Comparison of ENCODE assay signal across 30 mouse cellular contexts in the genomic region with DNA sequence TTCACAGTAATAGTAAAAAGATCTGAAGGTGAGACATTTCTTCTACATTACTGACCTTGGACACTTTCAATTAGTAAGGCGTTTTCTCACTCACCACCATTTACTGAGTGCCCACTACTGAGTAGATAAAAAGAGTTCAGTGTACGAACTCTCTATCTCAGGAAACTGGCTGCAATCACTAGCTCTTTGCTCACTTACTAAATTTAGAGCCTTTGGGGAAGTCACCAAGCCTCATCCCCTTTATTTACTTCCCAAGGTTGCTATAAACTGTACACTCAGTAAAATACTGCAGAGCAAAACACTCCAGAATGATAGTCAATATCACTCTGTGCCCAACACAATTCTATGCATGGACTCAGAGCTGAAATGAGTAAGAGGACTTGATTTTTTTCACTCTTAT. TPM values are rescaled to one million over a fixed set of nuclear protein-coding genes. Genes with fewer than 3 reads are reported as not detected.
DNase-seq lines count a peak whose midpoint lies in the region; ATAC-seq and TF ChIP-seq lines count a peak whose summit lies in the region.
"Had no signal": no experiment of that assay in that cellular context is flagged by ENCODE, and none has a peak within 500 bp of the region (broad histone marks: within the 10 kb centered on the region; RNA-seq: fewer than 3 reads in every experiment).

No protein-coding gene starts in this region.

- H3K4me1 ChIP-seq in heart, embryonic 13.5 days: peaks cover 15% of the 10 kb centered on the region
- no peaks in the 10 kb centered on the region for H3K4me1 ChIP-seq in heart, embryonic 12.5 days (replicated peaks)
- H3K4me1 ChIP-seq in heart, postnatal 0 days (ENCODE audit: control insufficient read depth, insufficient read depth): peaks cover 4% of the 10 kb centered on the region; the same call in 1 of the 2 replicates
- H3K4me1 ChIP-seq: embryonic facial prominence, embryonic 12.5 days; embryonic facial prominence, embryonic 15.5 days; heart, embryonic 10.5 days; hindbrain, embryonic 10.5 days; hindbrain, embryonic 13.5 days; intestine, embryonic 15.5 days had no signal

- WGBS in heart, embryonic 13.5 days: 19% methylated on average over 2 of the region's 2 CpGs
- WGBS in heart, embryonic 12.5 days: 30% methylated on average over 2 of the region's 2 CpGs
- 20% methylated on average over 2 of the region's 2 CpGs for WGBS in heart, postnatal 0 days
- WGBS in macrophage (ENCODE audit: missing documents): 44% methylated on average over 2 of the region's 2 CpGs

- intact Hi-C loops in gastrocnemius, adult 2 months (cut with DNase I): loop anchor here (5.0 kb wide), 1 partner anchor 102 kb away; no protein-coding TSS in a partner anchor
- intact Hi-C loops in gastrocnemius, postnatal 36 days (cut with DNase I): loop anchor here (5.0 to 10.0 kb wide), 2 partner anchors 105 to 187 kb away; a partner anchor contains a TSS

- no peaks in the 10 kb centered on the region for H3K9me3 ChIP-seq in heart, embryonic 13.5 days
- no peaks in the 10 kb centered on the region for H3K9me3 ChIP-seq in heart, embryonic 12.5 days (replicated peaks)
- H3K9me3 ChIP-seq in heart, postnatal 0 days (replicated peaks; ENCODE audit: control insufficient read depth, low read length): no peaks in the 10 kb centered on the region
- H3K9me3 ChIP-seq: embryonic facial prominence, embryonic 12.5 days; embryonic facial prominence, embryonic 15.5 days; G1E; heart, embryonic 10.5 days; hindbrain, embryonic 10.5 days; hindbrain, embryonic 13.5 days; intestine, embryonic 15.5 days had no signal

- no peak for ATAC-seq in heart, embryonic 13.5 days (ENCODE audit: extremely low read depth, insufficient number of reproducible peaks, low FRiP score, low TSS enrichment)
- ATAC-seq in heart, embryonic 12.5 days (ENCODE audit: insufficient number of reproducible peaks, low FRiP score): no peak
- ATAC-seq in heart, postnatal 0 days (ENCODE audit: insufficient read depth, low read depth): peak; percentile 73; the same call in 1 of the 2 replicates
- ATAC-seq: forebrain, embryonic 14.5 days; forebrain, postnatal 0 days; hindbrain, embryonic 16.5 days; intestine, embryonic 15.5 days; Patski had no signal

- TF ChIP-seq CTCF in gastrocnemius, adult 2 months (IDR thresholded peaks at IDR 0.05): no peak
- TF ChIP-seq CTCF in heart, postnatal 0 days (IDR thresholded peaks at IDR 0.05; ENCODE audit: low read depth): no peak

- H3K4me3 ChIP-seq in gastrocnemius, adult 2 months: no peak overlapping the region
- H3K4me3 ChIP-seq in heart, embryonic 13.5 days: no peak overlapping the region
- H3K4me3 ChIP-seq in heart, embryonic 12.5 days: no peak overlapping the region
- no peak overlapping the region for H3K4me3 ChIP-seq in heart, postnatal 0 days (ENCODE audit: low read depth, low read length)
- H3K4me3 ChIP-seq in macrophage (ENCODE audit: inconsistent target): no peak overlapping the region
- H3K4me3 ChIP-seq: embryonic facial prominence, embryonic 12.5 days; embryonic facial prominence, embryonic 15.5 days; heart, embryonic 10.5 days; hindbrain, embryonic 10.5 days; hindbrain, embryonic 13.5 days; intestine, embryonic 15.5 days had no signal

- DNase-seq in gastrocnemius, adult 2 months: no peak
- no peak for DNase-seq in gastrocnemius, postnatal 36 days
- DNase-seq in heart, postnatal 0 days (ENCODE audit: low spot score): peak; percentile 58
- DNase-seq in heart, adult 11 months: no peak
- DNase-seq: adrenal gland, postnatal 10 days; adrenal gland, postnatal 36 days; B cell, adult 2 months; cerebellum, adult 11 months; cerebellum, adult 2 months; cerebellum, adult 9-11 months; cerebellum, postnatal 25 days; forebrain, postnatal 0 days; gastrocnemius, postnatal 10 days; heart, postnatal 10 days; kidney, adult 11 months; kidney, adult 8-10 months had no signal

- H3K9ac ChIP-seq in heart, embryonic 13.5 days: no peak overlapping the region
- H3K9ac ChIP-seq in heart, embryonic 12.5 days: no peak overlapping the region
- H3K9ac ChIP-seq in heart, postnatal 0 days (replicated peaks; ENCODE audit: low read depth, low read length): no peak overlapping the region
- H3K9ac ChIP-seq: embryonic facial prominence, embryonic 12.5 days; embryonic facial prominence, embryonic 15.5 days; forebrain, postnatal 0 days; hindbrain, embryonic 13.5 days; intestine, embryonic 15.5 days had no signal

- H3K79me2 ChIP-seq in macrophage (ENCODE audit: inconsistent target): peaks cover 92% of the 10 kb centered on the region

- peaks cover 15% of the 10 kb centered on the region for H3K36me3 ChIP-seq in heart, embryonic 13.5 days
- H3K36me3 ChIP-seq in heart, embryonic 12.5 days: peaks cover 14% of the 10 kb centered on the region
- 0 out of 2 replicates have a peak, but pooled peaks cover 6% of the 10 kb centered on the region for H3K36me3 ChIP-seq in heart, postnatal 0 days (replicated peaks; ENCODE audit: control insufficient read depth, insufficient read depth, low read length)
- peaks cover 21% of the 10 kb centered on the region; the same call in 1 of the 2 replicates for H3K36me3 ChIP-seq in macrophage (ENCODE audit: inconsistent target)
- H3K36me3 ChIP-seq: embryonic facial prominence, embryonic 12.5 days; hindbrain, embryonic 13.5 days; intestine, embryonic 15.5 days had no signal

- H3K27ac ChIP-seq in gastrocnemius, adult 2 months: peak overlapping the region; percentile 63
- H3K27ac ChIP-seq in heart, embryonic 13.5 days (replicated peaks): peak overlapping the region; percentile 32; the same call in 1 of the 2 replicates
- no peak overlapping the region for H3K27ac ChIP-seq in heart, embryonic 12.5 days (ENCODE audit: poor library complexity, severe bottlenecking)
- H3K27ac ChIP-seq in heart, postnatal 0 days (ENCODE audit: low read depth): peak overlapping the region; percentile 48
- peak overlapping the region; percentile 40 for H3K27ac ChIP-seq in macrophage
- H3K27ac ChIP-seq: embryonic facial prominence, embryonic 12.5 days; embryonic facial prominence, embryonic 15.5 days; heart, embryonic 10.5 days; hindbrain, embryonic 10.5 days; hindbrain, embryonic 13.5 days; intestine, embryonic 15.5 days had no signal

- no peak overlapping the region for H3K4me2 ChIP-seq in heart, embryonic 13.5 days
- no peak overlapping the region for H3K4me2 ChIP-seq in heart, embryonic 12.5 days
- no peak overlapping the region for H3K4me2 ChIP-seq in heart, postnatal 0 days (ENCODE audit: low read depth, low read length)
- H3K4me2 ChIP-seq: embryonic facial prominence, embryonic 12.5 days; embryonic facial prominence, embryonic 15.5 days; hindbrain, embryonic 13.5 days; intestine, embryonic 15.5 days had no signal

- TF ChIP-seq EP300 in heart, postnatal 0 days (IDR thresholded peaks at IDR 0.05; ENCODE audit: low read depth): no peak

- H3K27me3 ChIP-seq in heart, embryonic 13.5 days (replicated peaks): no peaks in the 10 kb centered on the region
- no peaks in the 10 kb centered on the region for H3K27me3 ChIP-seq in heart, embryonic 12.5 days (replicated peaks)
- H3K27me3 ChIP-seq in heart, postnatal 0 days (ENCODE audit: control insufficient read depth, insufficient read depth, low read length): no peaks in the 10 kb centered on the region
- H3K27me3 ChIP-seq: CH12.LX; embryonic facial prominence, embryonic 12.5 days; embryonic facial prominence, embryonic 15.5 days; hindbrain, embryonic 13.5 days; intestine, embryonic 15.5 days had no signal

RNA-seq across cellular contexts. Expression of a gene that starts 16.6 kb away (rescaled TPM):
- total RNA-seq in gastrocnemius, adult 2 months (2021): 10 to 100 TPM; 63.3 to 74.6 TPM
- 10 to 100 TPM; 58.2 to 66.6 TPM for total RNA-seq in gastrocnemius, postnatal 36 days (2021)
- 122 and 129 TPM in 2 replicates for polyA plus RNA-seq in heart, embryonic 13.5 days (2015; fragmentation: Nextera tagmentation; extraction: Ambion mirVana)
- 149 and 153 TPM in 2 replicates for polyA plus RNA-seq in heart, embryonic 12.5 days (2016; fragmentation: Nextera tagmentation; extraction: Ambion mirVana)
- 135 and 142 TPM in 2 replicates for total RNA-seq in heart, postnatal 0 days (2014; rRNA removed; ENCODE audit: low replicate concordance)
- polyA plus RNA-seq in heart, postnatal 0 days (2015; fragmentation: Nextera tagmentation; extraction: Ambion mirVana): 111 and 113 TPM in 2 replicates
- 100 to 1,000 TPM; 145 to 494 (median 406) TPM for total RNA-seq in macrophage (2018; cell fraction: chromatin; rRNA removed)
- total RNA-seq in macrophage (2018; cell fraction: cytosol; rRNA removed): 100 to 1,000 TPM; 415 to 681 (median 537) TPM
- total RNA-seq in macrophage (2018; cell fraction: nucleus; rRNA removed): 100 to 1,000 TPM; 526 to 981 (median 729) TPM
- polyA plus RNA-seq in macrophage (2018): 507 to 849 TPM (median 811 TPM) in 3 replicates
